Mouse (Mus musculus): ENCODE data around the gene Tubb5. TPM values are rescaled to one million over a fixed set of nuclear protein-coding genes. Genes with fewer than 3 reads are reported as not detected.

Gene Tubb5
- polyA plus RNA-seq, 1 experiment from 2014 or later: 1,854 TPM

Small RNA genes lying within 50 kb of the gene (microRNA-seq; reads per million reads assigned to microRNA genes)
- not detected for gene Gm28033

Other genes starting within 250 kb of the Tubb5 start
- not detected in 2 replicates for gene Sfta2, start 236.8 kb downstream of the Tubb5 start, polyA plus RNA-seq (2015; fragmentation: Nextera tagmentation; extraction: Ambion mirVana)
- gene Gm9573, start 211.7 kb downstream of the Tubb5 start, polyA plus RNA-seq (2015; fragmentation: Nextera tagmentation; extraction: Ambion mirVana): not detected in 2 replicates
- not detected in 2 replicates for gene Mucl3, start 194.6 kb downstream of the Tubb5 start, polyA plus RNA-seq (2015; fragmentation: Nextera tagmentation; extraction: Ambion mirVana)
- gene Vars2, start 170.7 kb downstream of the Tubb5 start, polyA plus RNA-seq (2015; fragmentation: Nextera tagmentation; extraction: Ambion mirVana): 16.3 and 16.5 TPM in 2 replicates
- gene Gtf2h4, start 164.6 kb downstream of the Tubb5 start, polyA plus RNA-seq (2015; fragmentation: Nextera tagmentation; extraction: Ambion mirVana): 27.6 and 29.5 TPM in 2 replicates
- gene Ddr1, start 133.7 kb downstream of the Tubb5 start, polyA plus RNA-seq (2015; fragmentation: Nextera tagmentation; extraction: Ambion mirVana): 107 and 118 TPM in 2 replicates
- 9.7 and 9.9 TPM in 2 replicates for gene Ier3, start 16.6 kb downstream of the Tubb5 start, polyA plus RNA-seq (2015; fragmentation: Nextera tagmentation; extraction: Ambion mirVana)
- 86.8 and 98.0 TPM in 2 replicates for gene Flot1, start 15.1 kb downstream of the Tubb5 start, polyA plus RNA-seq (2015; fragmentation: Nextera tagmentation; extraction: Ambion mirVana)
- 9.0 and 10.7 TPM in 2 replicates for gene Mdc1, start 3.2 kb upstream of the Tubb5 start, polyA plus RNA-seq (2015; fragmentation: Nextera tagmentation; extraction: Ambion mirVana)
- gene Nrm, start 23.0 kb upstream of the Tubb5 start, polyA plus RNA-seq (2015; fragmentation: Nextera tagmentation; extraction: Ambion mirVana): 18.6 and 18.9 TPM in 2 replicates
- 20.3 and 23.3 TPM in 2 replicates for gene Ppp1r18, start 27.3 kb upstream of the Tubb5 start, polyA plus RNA-seq (2015; fragmentation: Nextera tagmentation; extraction: Ambion mirVana)
- gene Dhx16, start 41.5 kb upstream of the Tubb5 start, polyA plus RNA-seq (2015; fragmentation: Nextera tagmentation; extraction: Ambion mirVana): 36.3 and 40.4 TPM in 2 replicates
- 68.2 and 72.8 TPM in 2 replicates for gene 2310061I04Rik, start 59.1 kb upstream of the Tubb5 start, polyA plus RNA-seq (2015; fragmentation: Nextera tagmentation; extraction: Ambion mirVana)
- 482 and 507 TPM in 2 replicates for gene Atat1, start 71.8 kb upstream of the Tubb5 start, polyA plus RNA-seq (2015; fragmentation: Nextera tagmentation; extraction: Ambion mirVana)
- 49.3 and 54.2 TPM in 2 replicates for gene Mrps18b, start 78.1 kb upstream of the Tubb5 start, polyA plus RNA-seq (2015; fragmentation: Nextera tagmentation; extraction: Ambion mirVana)
- gene Ppp1r10, start 78.1 kb upstream of the Tubb5 start, polyA plus RNA-seq (2015; fragmentation: Nextera tagmentation; extraction: Ambion mirVana): 47.1 and 47.8 TPM in 2 replicates
- 89.3 and 92.1 TPM in 2 replicates for gene Abcf1, start 131.5 kb upstream of the Tubb5 start, polyA plus RNA-seq (2015; fragmentation: Nextera tagmentation; extraction: Ambion mirVana)
- gene Gnl1, start 141.5 kb upstream of the Tubb5 start, polyA plus RNA-seq (2015; fragmentation: Nextera tagmentation; extraction: Ambion mirVana): 62.6 and 64.8 TPM in 2 replicates
- gene Prr3, start 141.9 kb upstream of the Tubb5 start, polyA plus RNA-seq (2015; fragmentation: Nextera tagmentation; extraction: Ambion mirVana): 99.3 and 102 TPM in 2 replicates
- 8.4 and 10.0 TPM in 2 replicates for gene H2-T24, start 182.3 kb upstream of the Tubb5 start, polyA plus RNA-seq (2015; fragmentation: Nextera tagmentation; extraction: Ambion mirVana)
- 5.5 and 6.6 TPM in 2 replicates for gene H2-T23, start 194.5 kb upstream of the Tubb5 start, polyA plus RNA-seq (2015; fragmentation: Nextera tagmentation; extraction: Ambion mirVana)
- gene H2-T22, start 204.4 kb upstream of the Tubb5 start, polyA plus RNA-seq (2015; fragmentation: Nextera tagmentation; extraction: Ambion mirVana): 6.0 and 7.2 TPM in 2 replicates
- not detected in 2 replicates for gene Gm6034, start 204.7 kb upstream of the Tubb5 start, polyA plus RNA-seq (2015; fragmentation: Nextera tagmentation; extraction: Ambion mirVana)
- gene Gm11127, start 220.1 kb upstream of the Tubb5 start, polyA plus RNA-seq (2015; fragmentation: Nextera tagmentation; extraction: Ambion mirVana): not detected in 2 replicates

Data from midbrain, embryonic 15.5 days (tissue).